Mouse (Mus musculus) myocyte (in vitro differentiated cells): ENCODE results near the gene Pth1r. TPM values are rescaled to one million over a fixed set of nuclear protein-coding genes. Genes with fewer than 3 reads are reported as not detected.

Source experiments
- H3K27me3 ChIP-seq: one replicate; pipeline ENCODE4 v1.6.1; 2011; ENCODE audit not compliant: control insufficient read depth, insufficient read depth, insufficient read length
- H3K36me3 ChIP-seq: one replicate; pipeline ENCODE4 v1.6.1; 2011; ENCODE audit not compliant: control insufficient read depth, insufficient read depth
- H3K4me2 ChIP-seq: one replicate; pipeline ENCODE4 v1.6.1; 2011; ENCODE audit warnings: low read depth, control low read depth
- H3K4me3 ChIP-seq: one replicate; pipeline ENCODE4 v1.5.1; 2011; ENCODE audit warnings: mild to moderate bottlenecking, control low read depth, moderate library complexity
- H3K79me2 ChIP-seq: one replicate; pipeline ENCODE4 v1.6.1; 2011; ENCODE audit not compliant: control insufficient read depth, insufficient read depth
- H3ac ChIP-seq: one replicate; pipeline ENCODE4 v1.6.1; 2011; ENCODE audit not compliant: control insufficient read depth, insufficient read length
- CEBPB ChIP-seq: IDR thresholded peaks from 2 replicates; pipeline ENCODE4 v1.6.1; 2011; ENCODE audit warnings: mild to moderate bottlenecking, moderate library complexity; ENCODE audit not compliant: poor library complexity, insufficient read depth, severe bottlenecking
- E2F4 ChIP-seq: IDR thresholded peaks from one replicate; pipeline ENCODE4 v1.6.1; 2011; ENCODE audit warnings: mild to moderate bottlenecking, control low read depth, moderate library complexity; ENCODE audit not compliant: insufficient read depth
- MAX ChIP-seq: IDR thresholded peaks from one replicate; pipeline ENCODE4 v1.6.1; 2011; ENCODE audit warnings: low read depth, mild to moderate bottlenecking, control low read depth
- MYOD1 ChIP-seq, 3 experiments: IDR thresholded peaks; one replicate each; pipeline ENCODE4 v1.6.1; 2011; ENCODE audit warnings: control low read depth in 2 of 3, low read depth in 2 of 3, mild to moderate bottlenecking in 2 of 3, moderate library complexity in 1 of 3; ENCODE audit not compliant: insufficient read length in 2 of 3, control insufficient read depth in 1 of 3
- MYOG ChIP-seq, 3 experiments: IDR thresholded peaks; one replicate each; pipeline ENCODE4 v1.6.1; 2011; ENCODE audit warnings: control low read depth in 2 of 3, low read depth in 2 of 3, mild to moderate bottlenecking in 2 of 3; ENCODE audit not compliant: insufficient read length in 2 of 3, control insufficient read depth in 1 of 3, insufficient read depth in 1 of 3
- POLR2A ChIP-seq: IDR thresholded peaks from one replicate; pipeline ENCODE4 v1.6.1; 2011; ENCODE audit warnings: low read depth, mild to moderate bottlenecking, control low read depth, moderate library complexity; ENCODE audit not compliant: insufficient read length
- POLR2AphosphoS2 ChIP-seq: IDR thresholded peaks from one replicate; pipeline ENCODE4 v1.6.1; 2011; ENCODE audit warnings: low read depth, control low read depth; ENCODE audit not compliant: insufficient read length
- REST ChIP-seq: IDR thresholded peaks from one replicate; pipeline ENCODE4 v1.6.1; 2011; ENCODE audit warnings: mild to moderate bottlenecking, control low read depth, moderate library complexity; ENCODE audit not compliant: insufficient read depth, insufficient read length
- SRF ChIP-seq: IDR thresholded peaks from one replicate; pipeline ENCODE4 v1.6.1; 2011; ENCODE audit warnings: low read depth; ENCODE audit not compliant: control insufficient read depth, insufficient read length
- TCF12 ChIP-seq: IDR thresholded peaks from one replicate; pipeline ENCODE4 v1.6.1; 2011; ENCODE audit warnings: mild to moderate bottlenecking, control low read depth; ENCODE audit not compliant: poor library complexity, insufficient read depth, severe bottlenecking
- TCF3 ChIP-seq: IDR thresholded peaks from one replicate; pipeline ENCODE4 v1.6.1; 2011; ENCODE audit warnings: low read depth, control low read depth; ENCODE audit not compliant: insufficient read length
- USF1 ChIP-seq: IDR thresholded peaks from one replicate; pipeline ENCODE4 v1.6.1; 2011; ENCODE audit warnings: low read depth, mild to moderate bottlenecking, control low read depth, moderate library complexity
- polyA plus RNA-seq: library from polyadenylated mRNA; unstranded; fragments of >200 nt; fragmentation: generic; extraction: Trizol; gene quantifications from one replicate; pipeline ENCODE4 v1.2.1, GENCODE M21; 2012; ENCODE audit warnings: missing spikeins

Gene Pth1r
- polyA plus RNA-seq, 1 experiment: 0.20 TPM

GRCm38 (mm10) chr9:110743456-110744323 is 3.3 kb downstream of the Pth1r start:
- H3K79me2 ChIP-seq: no peaks in the 10 kb centered on the region
- no peak overlapping the region for H3K4me3 ChIP-seq
- TF ChIP-seq USF1 (no peak), TCF3 (no peak), CEBPB (no peak), E2F4 (no peak), REST (no peak), MYOD1 (IDR thresholded peaks at IDR 0.05; ENCODE audit: control insufficient read depth in 1 of 3, insufficient read length in 2 of 3, low read depth in 2 of 3) (no peak), TCF12 (no peak), POLR2AphosphoS2 (no peak), POLR2A (no peak), MYOG (IDR thresholded peaks at IDR 0.05; ENCODE audit: control insufficient read depth in 1 of 3, insufficient read depth in 1 of 3, insufficient read length in 2 of 3, low read depth in 2 of 3) (no peak), SRF (no peak), MAX (no peak)
- no peak overlapping the region for H3ac ChIP-seq
- H3K27me3 ChIP-seq: peaks cover 90% of the 10 kb centered on the region
- no peaks in the 10 kb centered on the region for H3K36me3 ChIP-seq
- no peak overlapping the region for H3K4me2 ChIP-seq

GRCm38 (mm10) chr9:110742951-110743455 is 3.9 kb downstream of the Pth1r start:
- H3ac ChIP-seq: no peak overlapping the region
- no peaks in the 10 kb centered on the region for H3K36me3 ChIP-seq
- TF ChIP-seq TCF12 (no peak), TCF3 (no peak), POLR2A (no peak), MYOD1 (IDR thresholded peaks at IDR 0.05; ENCODE audit: control insufficient read depth in 1 of 3, insufficient read length in 2 of 3, low read depth in 2 of 3) (no peak), MAX (no peak), CEBPB (no peak), MYOG (IDR thresholded peaks at IDR 0.05; ENCODE audit: control insufficient read depth in 1 of 3, insufficient read depth in 1 of 3, insufficient read length in 2 of 3, low read depth in 2 of 3) (no peak), USF1 (no peak), REST (no peak), E2F4 (no peak), SRF (no peak), POLR2AphosphoS2 (no peak)
- no peak overlapping the region for H3K4me3 ChIP-seq
- peak overlapping the region; percentile 52 for H3K4me2 ChIP-seq
- peaks cover 83% of the 10 kb centered on the region for H3K27me3 ChIP-seq
- H3K79me2 ChIP-seq: no peaks in the 10 kb centered on the region

GRCm38 (mm10) chr9:110742295-110742950 is 4.5 kb downstream of the Pth1r start:
- Histone ChIP-seq H3K36me3 (no peaks in the 10 kb centered on the region), H3K4me2 (peak overlapping the region; percentile 52), H3K79me2 (no peaks in the 10 kb centered on the region), H3K27me3 (peaks cover 78% of the 10 kb centered on the region), H3ac (no peak overlapping the region), H3K4me3 (no peak overlapping the region)
- TF ChIP-seq SRF (no peak), E2F4 (no peak), REST (no peak), USF1 (no peak), POLR2AphosphoS2 (no peak), MYOD1 (IDR thresholded peaks at IDR 0.05; ENCODE audit: control insufficient read depth in 1 of 3, insufficient read length in 2 of 3, low read depth in 2 of 3) (no peak), TCF12 (no peak), MYOG (IDR thresholded peaks at IDR 0.05; ENCODE audit: control insufficient read depth in 1 of 3, insufficient read depth in 1 of 3, insufficient read length in 2 of 3, low read depth in 2 of 3) (no peak), MAX (no peak), CEBPB (no peak), TCF3 (no peak), POLR2A (no peak)

GRCm38 (mm10) chr9:110741711-110742294 is 5.1 kb downstream of the Pth1r start, which contains the start of gene Myl3:
Gene Myl3, plus strand, starts transcription at chr9:110741861.
- Histone ChIP-seq H3K79me2 (no peaks in the 10 kb centered on the region), H3ac (no peak within 1 kb of the TSS), H3K4me2 (peak within 1 kb of the TSS; percentile 34), H3K4me3 (no peak within 1 kb of the TSS), H3K36me3 (no peaks in the 10 kb centered on the region), H3K27me3 (peaks cover 72% of the 10 kb centered on the region)
- no peak for TF ChIP-seq POLR2AphosphoS2
- no peak for TF ChIP-seq REST
- TF ChIP-seq USF1: no peak
- no peak for TF ChIP-seq E2F4
- no peak for TF ChIP-seq MYOD1 (IDR thresholded peaks at IDR 0.05; ENCODE audit: control insufficient read depth in 1 of 3, insufficient read length in 2 of 3, low read depth in 2 of 3)
- no peak for TF ChIP-seq POLR2A
- no peak for TF ChIP-seq TCF3
- no peak for TF ChIP-seq CEBPB
- TF ChIP-seq TCF12: no peak
- TF ChIP-seq SRF: no peak
